Mouse (Mus musculus): Measurements from ENCODE around the gene Psmb5. TPM values are rescaled to one million over a fixed set of nuclear protein-coding genes. Genes with fewer than 3 reads are reported as not detected.

The Psmb5 gene
- total RNA-seq, 2 experiments from 2014 or later = 175 to 184 TPM

Small RNAs within 50 kb of the gene (microRNA-seq; reads per million reads assigned to microRNA genes)
- gene Mir686 (ENCODE audit: borderline replicate concordance in 2 of 2) (0 reads per million in 2 experiments), gene Mir6948 (ENCODE audit: borderline replicate concordance in 2 of 2) (0 to 0.26 reads per million in 2 experiments)

Other genes starting within 250 kb of the Psmb5 start
- gene Slc7a7, start 200.2 kb downstream of the Psmb5 start, total RNA-seq (2021) = 1 to 10 TPM; 1.9 to 2.1 TPM
- gene Mrpl52, start 191.1 kb downstream of the Psmb5 start, total RNA-seq (2021) = 10 to 100 TPM; 94.2 to 95.6 TPM
- gene Mmp14, start 186.4 kb downstream of the Psmb5 start, total RNA-seq (2021) = 10 to 100 TPM; 15.8 to 17.1 TPM
- gene Lrp10, start 153.9 kb downstream of the Psmb5 start, total RNA-seq (2021) = 10 to 100 TPM; 26.8 to 38.9 TPM
- gene Rem2, start 141.9 kb downstream of the Psmb5 start, total RNA-seq (2021) = not detected
- gene Prmt5, start 100.5 kb downstream of the Psmb5 start, total RNA-seq (2021) = 10 to 100 TPM; 26.5 to 28.6 TPM
- gene Haus4, start 63.4 kb downstream of the Psmb5 start, total RNA-seq (2021) = 1 to 10 TPM; 2.8 to 3.8 TPM
- gene Ajuba, start 40.5 kb downstream of the Psmb5 start, total RNA-seq (2021) = 1 to 10 TPM; 2.3 to 2.6 TPM
- 1 to 10 TPM; 2.9 to 3.4 TPM for gene 4931414P19Rik, start 12.0 kb downstream of the Psmb5 start, total RNA-seq (2021)
- not detected for gene Psmb11, start 3.4 kb upstream of the Psmb5 start, total RNA-seq (2021)
- gene Gm17606, start 22.9 kb upstream of the Psmb5 start, total RNA-seq (2021) = not detected
- under 1 TPM; 0.28 to 0.38 TPM for gene Cdh24, start 23.3 kb upstream of the Psmb5 start, total RNA-seq (2021)
- gene 1700123O20Rik, start 68.2 kb upstream of the Psmb5 start, total RNA-seq (2021) = 10 to 100 TPM in 1 of 2 experiments, 1 to 10 TPM in 1; 8.4 to 10.0 TPM
- gene Acin1, start 68.9 kb upstream of the Psmb5 start, total RNA-seq (2021) = 10 to 100 TPM; 61.2 to 78.1 TPM
- gene Gm29776, start 80.8 kb upstream of the Psmb5 start, total RNA-seq (2021) = not detected
- not detected for gene Cebpe, start 94.2 kb upstream of the Psmb5 start, total RNA-seq (2021)
- 10 to 100 TPM; 12.3 to 13.0 TPM for gene Slc7a8, start 163.9 kb upstream of the Psmb5 start, total RNA-seq (2021)
- gene Rnf212b, start 196.1 kb upstream of the Psmb5 start, total RNA-seq (2021) = 1 to 10 TPM; 1.3 to 2.0 TPM